Mouse (Mus musculus): Measurements from ENCODE around the gene Fam8a1. TPM values are rescaled to one million over a fixed set of nuclear protein-coding genes. Genes with fewer than 3 reads are reported as not detected.

Fam8a1 gene
- polyA plus RNA-seq (2011; ENCODE audit: insufficient read length, low read depth, missing spikeins), result 92.8 and 94.2 TPM in 2 replicates

DNA sequence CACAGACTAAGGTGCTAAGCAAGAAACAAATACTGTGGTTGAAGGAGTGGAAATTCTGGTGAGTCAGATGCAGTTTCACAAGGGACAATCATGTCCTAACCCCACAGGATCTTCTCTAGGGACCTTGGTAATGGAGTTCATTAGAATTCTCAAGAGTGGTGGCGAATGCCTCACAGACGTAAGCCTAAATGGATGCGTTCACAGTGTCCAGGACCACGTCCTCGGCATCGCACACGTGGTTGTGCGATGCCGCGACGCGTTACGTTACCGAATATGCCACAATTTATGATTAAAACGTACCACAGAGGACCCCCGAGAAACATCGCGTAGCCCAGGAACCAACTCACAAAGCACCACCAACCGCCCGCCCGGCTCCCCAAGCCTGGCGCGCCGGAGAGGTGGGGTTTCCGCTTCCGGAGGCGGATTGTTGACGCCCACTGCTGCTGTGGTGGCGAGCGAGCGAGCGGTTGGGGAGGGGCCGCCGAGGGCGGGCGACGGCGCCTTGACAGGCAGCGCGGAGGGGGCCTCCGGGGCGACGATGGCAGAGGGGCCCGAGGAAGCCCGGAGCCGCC, at the start of gene Fam8a1:
Fam8a1 (plus strand) TSS at position 475 of the 572 bp plus-strand sequence.
- H3K27ac ChIP-seq (ENCODE audit: insufficient read depth, low read length), result peak within 1 kb of the TSS; percentile 33
- H3K4me3 ChIP-seq (ENCODE audit: insufficient read depth, low read length), result peak within 1 kb of the TSS; percentile 85
- TF ChIP-seq POLR2A (IDR thresholded peaks at IDR 0.05; ENCODE audit: low read depth, low read length) (peak; percentile 68), CTCF (IDR thresholded peaks at IDR 0.05; ENCODE audit: borderline replicate concordance, insufficient read depth, low read length) (no peak)
- H3K4me1 ChIP-seq (ENCODE audit: control insufficient read depth, insufficient read depth, low read length), result no peaks in the 10 kb centered on the region

DNA sequence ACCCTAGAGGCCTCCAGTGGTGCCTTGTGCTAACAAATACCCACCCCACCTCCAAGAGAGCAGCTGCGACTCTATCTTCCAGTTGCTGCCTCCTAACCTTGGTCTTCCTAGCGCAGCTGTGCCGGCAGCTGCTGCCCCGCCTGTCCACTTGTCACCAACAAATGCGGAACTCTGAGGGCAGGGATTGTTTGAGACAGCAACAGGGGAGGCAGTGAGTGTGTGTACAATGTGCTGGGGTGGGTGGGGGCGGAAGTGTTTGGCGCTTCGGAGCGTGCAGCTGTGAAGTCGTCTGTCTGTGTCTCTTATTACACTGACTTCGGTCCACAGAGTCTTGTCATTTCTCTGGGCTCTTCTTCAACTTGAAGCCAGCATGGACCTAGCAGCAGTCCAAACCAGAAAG, 49.7 kb upstream of the Fam8a1 start:
- Histone ChIP-seq H3K27ac (ENCODE audit: insufficient read depth, low read length) (no peak overlapping the region), H3K4me1 (ENCODE audit: control insufficient read depth, insufficient read depth, low read length) (no peaks in the 10 kb centered on the region), H3K4me3 (ENCODE audit: insufficient read depth, low read length) (no peak overlapping the region)
- no peak for TF ChIP-seq POLR2A (IDR thresholded peaks at IDR 0.05; ENCODE audit: low read depth, low read length)
- no peak for TF ChIP-seq CTCF (IDR thresholded peaks at IDR 0.05; ENCODE audit: borderline replicate concordance, insufficient read depth, low read length)

DNA sequence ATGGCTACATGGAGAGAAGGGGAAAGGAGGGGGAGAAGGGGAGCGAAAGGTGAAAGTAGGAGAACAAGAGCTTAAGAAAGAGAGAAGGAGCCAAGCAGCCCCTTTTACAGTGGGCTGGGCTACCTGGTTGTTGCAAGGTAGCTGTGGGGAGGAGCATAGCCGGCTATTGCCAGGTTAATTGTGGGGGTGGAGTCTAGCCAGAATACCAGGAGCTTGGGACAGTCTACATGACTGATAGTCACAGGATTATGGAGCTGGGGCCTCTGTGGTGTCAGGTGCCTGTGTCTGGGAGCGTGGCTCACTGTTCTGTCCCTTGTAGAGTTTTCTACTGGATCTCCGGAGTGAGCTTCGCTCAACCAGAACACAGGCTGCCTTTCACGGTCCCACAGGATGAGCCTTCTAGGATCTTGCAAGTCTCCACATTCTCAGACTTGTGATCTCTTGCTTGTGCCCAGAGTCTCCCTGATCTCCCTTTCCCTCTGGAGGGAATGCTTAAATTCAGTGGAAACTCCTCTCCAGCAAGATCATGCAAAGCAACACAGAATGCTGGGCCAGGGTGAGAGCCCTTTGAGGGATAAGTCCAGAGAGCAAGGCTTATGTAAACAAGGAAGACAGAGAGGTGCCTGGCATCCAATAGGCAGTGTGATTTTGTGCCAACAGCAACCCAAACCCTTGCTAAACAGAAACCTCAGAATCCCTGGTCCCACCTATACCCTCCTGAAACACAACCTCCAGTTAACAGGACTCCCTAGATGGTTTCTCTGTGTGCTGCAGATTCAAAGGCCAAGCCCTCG, 48.2 kb upstream of the Fam8a1 start:
- Histone ChIP-seq H3K4me1 (ENCODE audit: control insufficient read depth, insufficient read depth, low read length) (no peaks in the 10 kb centered on the region), H3K4me3 (ENCODE audit: insufficient read depth, low read length) (no peak overlapping the region), H3K27ac (ENCODE audit: insufficient read depth, low read length) (no peak overlapping the region)
- TF ChIP-seq POLR2A (IDR thresholded peaks at IDR 0.05; ENCODE audit: low read depth, low read length), result no peak
- TF ChIP-seq CTCF (IDR thresholded peaks at IDR 0.05; ENCODE audit: borderline replicate concordance, insufficient read depth, low read length), result no peak

DNA sequence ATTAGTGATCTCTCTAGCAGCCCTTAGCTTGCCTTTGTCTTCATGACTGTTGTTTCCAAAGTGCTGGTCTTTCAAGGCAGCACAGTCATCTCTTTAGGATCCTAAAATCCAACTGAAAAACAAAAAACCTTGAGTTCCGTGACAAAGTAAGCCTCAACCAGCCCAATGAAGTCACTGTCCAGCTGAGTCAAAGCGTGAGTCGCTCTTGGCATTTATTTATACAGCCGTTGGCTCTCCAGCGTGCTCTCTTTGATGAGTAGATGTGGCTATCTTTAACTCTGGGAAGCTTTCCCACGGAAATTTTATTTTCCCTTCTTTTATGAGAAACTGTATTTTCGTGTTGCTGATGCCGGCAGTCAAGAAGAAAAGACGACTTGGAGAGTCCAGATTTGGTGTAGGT, 42.7 kb upstream of the Fam8a1 start:
- 0 out of 2 replicates have a peak, but pooled peaks cover 4% of the 10 kb centered on the region for H3K4me1 ChIP-seq (ENCODE audit: control insufficient read depth, insufficient read depth, low read length)
- H3K27ac ChIP-seq (ENCODE audit: insufficient read depth, low read length), result peak overlapping the region; percentile 94
- H3K4me3 ChIP-seq (ENCODE audit: insufficient read depth, low read length), result no peak overlapping the region
- no peak for TF ChIP-seq POLR2A (IDR thresholded peaks at IDR 0.05; ENCODE audit: low read depth, low read length)
- no peak for TF ChIP-seq CTCF (IDR thresholded peaks at IDR 0.05; ENCODE audit: borderline replicate concordance, insufficient read depth, low read length)

DNA sequence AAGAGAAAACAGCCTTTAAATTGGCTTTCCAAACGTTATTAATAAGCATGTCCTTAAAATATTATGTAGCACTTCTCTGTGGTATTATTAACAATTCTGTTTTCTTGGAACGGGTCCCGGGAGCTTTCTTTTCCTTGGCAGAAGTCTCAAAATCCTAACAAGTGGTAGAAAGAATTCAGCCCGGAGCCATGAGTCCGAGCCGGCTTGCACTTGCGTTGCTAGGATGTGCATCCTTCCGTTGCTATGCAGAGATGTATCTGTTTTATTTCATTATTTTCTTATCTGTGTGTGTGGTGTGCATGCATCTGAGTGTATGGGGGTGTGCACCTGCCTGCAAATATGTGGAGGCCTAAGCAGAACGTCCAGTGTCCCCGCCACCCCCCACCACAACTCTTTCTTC, 41.5 kb upstream of the Fam8a1 start:
- Histone ChIP-seq H3K4me3 (ENCODE audit: insufficient read depth, low read length) (no peak overlapping the region), H3K27ac (ENCODE audit: insufficient read depth, low read length) (peak overlapping the region; percentile 94), H3K4me1 (ENCODE audit: control insufficient read depth, insufficient read depth, low read length) (0 out of 2 replicates have a peak, but pooled peaks cover 4% of the 10 kb centered on the region)
- TF ChIP-seq CTCF (IDR thresholded peaks at IDR 0.05; ENCODE audit: borderline replicate concordance, insufficient read depth, low read length) (no peak), POLR2A (IDR thresholded peaks at IDR 0.05; ENCODE audit: low read depth, low read length) (no peak)

DNA sequence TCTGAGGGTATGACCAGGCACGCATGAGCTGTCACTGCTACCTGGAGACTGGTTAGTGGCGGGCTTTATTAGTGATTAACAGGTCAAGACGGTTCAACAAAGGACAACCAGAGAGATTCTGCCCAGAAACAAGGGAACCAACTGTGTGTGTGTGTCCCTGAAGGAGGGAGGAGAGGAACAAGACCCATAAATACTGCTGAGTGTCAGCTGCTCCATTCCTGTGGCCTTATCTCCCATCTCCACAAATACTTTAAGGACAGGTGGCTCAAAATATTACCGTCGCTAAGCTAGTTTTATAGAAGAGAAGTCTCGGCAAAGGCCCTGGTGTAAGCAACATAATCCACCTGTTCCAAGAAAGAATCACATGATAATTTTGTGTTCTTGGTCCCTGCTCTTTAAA, 39.9 kb upstream of the Fam8a1 start:
- 0 out of 2 replicates have a peak, but pooled peaks cover 4% of the 10 kb centered on the region for H3K4me1 ChIP-seq (ENCODE audit: control insufficient read depth, insufficient read depth, low read length)
- TF ChIP-seq POLR2A (IDR thresholded peaks at IDR 0.05; ENCODE audit: low read depth, low read length) (no peak), CTCF (IDR thresholded peaks at IDR 0.05; ENCODE audit: borderline replicate concordance, insufficient read depth, low read length) (no peak)
- H3K27ac ChIP-seq (ENCODE audit: insufficient read depth, low read length), result no peak overlapping the region
- H3K4me3 ChIP-seq (ENCODE audit: insufficient read depth, low read length), result no peak overlapping the region

DNA sequence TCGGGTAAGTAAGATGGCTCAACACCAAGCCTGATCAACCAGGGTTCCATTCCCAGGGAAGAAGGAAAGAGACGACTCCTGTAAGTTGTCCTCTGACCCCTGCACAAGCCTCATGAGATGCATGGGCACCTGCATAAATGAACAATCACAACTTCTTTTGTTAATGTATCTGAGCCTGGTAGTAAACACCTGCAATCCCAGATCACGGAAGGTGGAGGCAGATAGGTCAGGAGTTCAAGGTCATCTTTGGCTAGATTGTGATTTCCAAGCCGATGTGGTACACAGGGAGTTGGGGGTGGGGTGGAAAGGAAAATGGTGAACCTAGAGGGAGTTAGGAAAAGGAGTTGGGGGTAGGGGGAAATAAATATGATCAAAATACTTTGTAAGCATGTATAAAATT, 36.5 kb upstream of the Fam8a1 start:
- Histone ChIP-seq H3K4me1 (ENCODE audit: control insufficient read depth, insufficient read depth, low read length) (no peaks in the 10 kb centered on the region), H3K27ac (ENCODE audit: insufficient read depth, low read length) (no peak overlapping the region), H3K4me3 (ENCODE audit: insufficient read depth, low read length) (no peak overlapping the region)
- TF ChIP-seq CTCF (IDR thresholded peaks at IDR 0.05; ENCODE audit: borderline replicate concordance, insufficient read depth, low read length), result no peak
- TF ChIP-seq POLR2A (IDR thresholded peaks at IDR 0.05; ENCODE audit: low read depth, low read length), result no peak

DNA sequence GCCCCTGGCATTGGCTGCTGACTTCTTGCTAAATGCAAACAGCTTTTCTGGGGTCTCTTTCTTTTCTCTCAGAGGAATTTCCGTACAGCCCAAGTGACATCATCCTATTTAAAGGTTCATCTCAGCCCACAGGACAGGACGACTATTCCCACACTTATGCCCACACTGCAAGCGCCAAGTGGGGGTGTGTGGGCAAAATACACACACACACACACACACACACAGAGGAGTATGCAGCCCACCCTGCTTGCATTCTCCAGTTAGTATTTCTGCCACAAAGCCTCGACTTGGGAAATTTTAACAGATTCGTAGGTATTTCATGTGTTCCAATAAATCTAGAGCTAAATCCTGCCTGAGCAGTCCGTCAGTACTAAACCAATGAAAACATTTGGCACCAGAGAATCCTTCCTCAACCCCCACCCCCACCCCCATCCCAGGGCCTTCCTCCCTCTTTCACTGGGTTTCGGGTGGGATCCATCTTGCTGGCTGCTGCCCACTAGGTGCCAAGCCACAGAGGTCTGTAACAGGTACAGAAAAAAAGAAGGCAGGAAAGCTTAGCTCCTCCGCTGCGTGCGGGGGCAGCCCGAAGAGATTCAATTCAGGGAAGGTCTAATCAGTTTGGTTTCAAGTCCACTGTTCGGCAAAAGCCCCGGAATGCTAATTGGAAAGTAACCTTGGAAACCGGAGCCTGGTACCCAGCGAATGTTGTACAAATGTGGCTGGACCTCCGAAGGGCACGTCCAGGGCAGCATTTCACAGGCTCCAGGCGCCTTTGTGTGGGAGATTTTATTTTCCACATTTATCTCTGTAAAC, 35.8 kb upstream of the Fam8a1 start:
- Histone ChIP-seq H3K4me3 (ENCODE audit: insufficient read depth, low read length) (no peak overlapping the region), H3K4me1 (ENCODE audit: control insufficient read depth, insufficient read depth, low read length) (no peaks in the 10 kb centered on the region), H3K27ac (ENCODE audit: insufficient read depth, low read length) (no peak overlapping the region)
- TF ChIP-seq CTCF (IDR thresholded peaks at IDR 0.05; ENCODE audit: borderline replicate concordance, insufficient read depth, low read length) (no peak), POLR2A (IDR thresholded peaks at IDR 0.05; ENCODE audit: low read depth, low read length) (no peak)

DNA sequence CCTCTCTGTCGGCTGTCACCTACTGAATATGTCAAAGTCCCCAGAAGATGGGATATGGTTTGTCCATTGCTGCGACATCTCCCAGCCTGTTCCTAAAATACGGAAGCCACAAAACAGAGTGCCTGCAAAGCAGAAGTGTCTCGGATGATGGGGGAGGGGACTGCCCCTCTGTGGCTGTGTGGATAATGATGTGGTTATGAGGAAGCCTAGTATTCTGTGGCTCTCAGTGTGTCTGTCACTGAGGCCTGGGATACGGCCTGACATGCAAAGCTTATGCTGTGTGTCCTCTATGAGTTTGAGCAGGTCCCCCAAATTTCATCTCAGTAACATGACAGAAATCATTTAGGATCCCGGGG, 35.2 kb upstream of the Fam8a1 start:
- no peak overlapping the region for H3K27ac ChIP-seq (ENCODE audit: insufficient read depth, low read length)
- TF ChIP-seq CTCF (IDR thresholded peaks at IDR 0.05; ENCODE audit: borderline replicate concordance, insufficient read depth, low read length) (no peak), POLR2A (IDR thresholded peaks at IDR 0.05; ENCODE audit: low read depth, low read length) (no peak)
- H3K4me1 ChIP-seq (ENCODE audit: control insufficient read depth, insufficient read depth, low read length), result no peaks in the 10 kb centered on the region
- no peak overlapping the region for H3K4me3 ChIP-seq (ENCODE audit: insufficient read depth, low read length)
